Mouse (Mus musculus): ENCODE measurements around the gene Rab31. TPM values are rescaled to one million over a fixed set of nuclear protein-coding genes. Genes with fewer than 3 reads are reported as not detected.

Rab31 gene
- polyA plus RNA-seq, 1 experiment from 2014 or later = 88.8 TPM

GRCm38 (mm10) chr17:65604892-65605291, 167.7 kb downstream of the Rab31 start:
- Histone ChIP-seq H3K27ac (ENCODE audit: low read depth, low read length) (no peak overlapping the region), H3K9me3 (replicated peaks; ENCODE audit: control insufficient read depth, low read length) (no peaks in the 10 kb centered on the region), H3K36me3 (ENCODE audit: control insufficient read depth, insufficient read depth, low read length) (no peaks in the 10 kb centered on the region), H3K4me1 (ENCODE audit: control insufficient read depth, insufficient read depth, low read length) (peaks cover 19% of the 10 kb centered on the region), H3K4me2 (ENCODE audit: low read length) (no peak overlapping the region), H3K9ac (ENCODE audit: low read length) (no peak overlapping the region), H3K27me3 (replicated peaks; ENCODE audit: control insufficient read depth, insufficient read depth, low read length) (no peaks in the 10 kb centered on the region), H3K4me3 (ENCODE audit: low read depth, low read length) (no peak overlapping the region)
- DNase-seq (ENCODE audit: low spot score) (no peak), ATAC-seq (no peak)

- H3K4me3 ChIP-seq (ENCODE audit: low read depth, low read length) = no peak overlapping the region
- ATAC-seq (no peak), DNase-seq (ENCODE audit: low spot score) (no peak)
- no peak overlapping the region for H3K27ac ChIP-seq (ENCODE audit: low read depth, low read length)
- H3K9ac ChIP-seq (ENCODE audit: low read length) = no peak overlapping the region
- peaks cover 15% of the 10 kb centered on the region for H3K4me1 ChIP-seq (ENCODE audit: control insufficient read depth, insufficient read depth, low read length)
- H3K9me3 ChIP-seq (replicated peaks; ENCODE audit: control insufficient read depth, low read length) = no peaks in the 10 kb centered on the region
- no peak overlapping the region for H3K4me2 ChIP-seq (ENCODE audit: low read length)
- H3K27me3 ChIP-seq (replicated peaks; ENCODE audit: control insufficient read depth, insufficient read depth, low read length) = no peaks in the 10 kb centered on the region
- H3K36me3 ChIP-seq (ENCODE audit: control insufficient read depth, insufficient read depth, low read length) = no peaks in the 10 kb centered on the region
Measured at GRCm38 (mm10) chr17:65604315-65604714, 168.2 kb downstream of the Rab31 start.

Other genes with a start within 250 kb of the Rab31 start
- gene Tmem232, start 232.0 kb downstream of the Rab31 start, polyA plus RNA-seq (2014; fragmentation: Nextera tagmentation; extraction: Ambion mirVana) = 0.30 and 0.62 TPM in 2 replicates
- 247 TPM in 2 replicates for gene Vapa, start 159.2 kb downstream of the Rab31 start, polyA plus RNA-seq (2014; fragmentation: Nextera tagmentation; extraction: Ambion mirVana)
- gene Txndc2, start 130.6 kb downstream of the Rab31 start, polyA plus RNA-seq (2014; fragmentation: Nextera tagmentation; extraction: Ambion mirVana) = 0.19 TPM in 1 of 2 replicates, not detected in the other
- gene Ppp4r1, start 9.8 kb upstream of the Rab31 start, polyA plus RNA-seq (2014; fragmentation: Nextera tagmentation; extraction: Ambion mirVana) = 37.1 and 43.4 TPM in 2 replicates
- 42.9 and 50.2 TPM in 2 replicates for gene Ralbp1, start 113.0 kb upstream of the Rab31 start, polyA plus RNA-seq (2014; fragmentation: Nextera tagmentation; extraction: Ambion mirVana)
- 81.4 and 83.1 TPM in 2 replicates for gene Twsg1, start 178.5 kb upstream of the Rab31 start, polyA plus RNA-seq (2014; fragmentation: Nextera tagmentation; extraction: Ambion mirVana)